Mouse (Mus musculus): Measurements from ENCODE around the gene 4930426L09Rik. TPM values are rescaled to one million over a fixed set of nuclear protein-coding genes. Genes with fewer than 3 reads are reported as not detected.

Gene 4930426L09Rik
- polyA plus RNA-seq, 1 experiment: 0.32 TPM

- no peak for TF ChIP-seq GATA1 (IDR thresholded peaks at IDR 0.05; ENCODE audit: low read length)
Observed at GRCm38 (mm10) chr2:19037907-19038570, 39.9 kb downstream of the 4930426L09Rik start.

GRCm38 (mm10) chr2:19048225-19048624 is 50.1 kb downstream of the 4930426L09Rik start:
- TF ChIP-seq GATA1 (IDR thresholded peaks at IDR 0.05; ENCODE audit: low read length): no peak

DNA sequence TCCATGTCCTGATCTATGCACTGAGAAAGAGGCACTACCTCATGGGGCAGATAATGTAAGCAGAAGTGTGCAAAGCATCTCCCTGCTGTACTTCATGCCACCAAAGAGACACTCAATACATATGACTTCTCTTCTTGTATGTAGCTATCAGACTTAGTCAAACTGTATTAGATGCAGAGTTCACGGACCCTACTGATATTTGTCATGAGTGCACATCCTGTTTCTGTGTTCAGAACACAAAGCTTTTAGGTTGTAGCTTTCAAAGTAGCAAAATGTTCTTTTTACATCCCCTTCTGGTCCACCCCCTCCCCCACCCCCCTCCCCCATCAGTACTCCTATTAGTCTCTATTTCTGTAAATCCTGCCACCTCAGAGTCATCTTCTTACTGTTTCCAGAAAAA is 51.2 kb downstream of the 4930426L09Rik start:
- no peak for TF ChIP-seq GATA1 (IDR thresholded peaks at IDR 0.05; ENCODE audit: low read length)

Other genes with a start within 250 kb of the 4930426L09Rik start
- gene Pip4k2a, start 217 bp upstream of the 4930426L09Rik start, polyA plus RNA-seq (2012): 53.8 and 71.2 TPM in 2 replicates
- not detected in 2 replicates for gene Armc3, start 201.0 kb downstream of the 4930426L09Rik start, polyA plus RNA-seq (2012)